Mouse (Mus musculus) mature B cell (primary cell): ENCODE measurements at regions not wholly inside any gene's neighbourhood (a gene's known extent, or its start where the extent isn't known, plus 50 kb on each side); places are given as distances from the start of the nearest gene placed in this dataset.

ENCODE experiments used
- in situ Hi-C: fragments of 300-500 bp; cut with MboI; formaldehyde crosslinking; loops from 2 replicates; pipeline ENCODE4 v1.14.3; 2019

- in situ Hi-C loops, result loop anchor here (25.0 kb wide), 1 partner anchor 289 kb away; the partner anchor contains the start of gene Fut8
These were observed 288.7 kb downstream of the Fut8 start for GRCm38 (mm10) chr12:77526581-77526980.

DNA sequence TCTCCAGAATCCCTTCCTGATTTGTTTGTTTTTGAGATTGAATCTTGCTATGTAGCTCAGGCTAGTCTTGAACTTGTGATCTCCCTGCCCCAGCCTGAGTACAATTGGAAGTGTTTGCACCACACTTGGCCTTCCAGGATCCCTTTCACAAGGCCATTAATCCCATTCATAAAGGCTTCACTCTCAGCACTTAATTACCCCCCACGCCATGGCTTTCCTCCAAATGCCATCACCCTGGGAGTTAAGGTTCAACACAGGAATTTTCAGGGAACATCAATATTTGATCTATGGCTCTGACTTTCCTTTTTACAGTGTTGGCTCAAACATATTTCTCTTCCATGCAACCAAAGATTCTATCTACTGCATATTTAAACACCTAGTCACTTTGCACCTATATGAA lies 289.6 kb downstream of the Fut8 start:
- in situ Hi-C loops, result loop anchor here (25.0 kb wide), 1 partner anchor 290 kb away; the partner anchor contains the start of gene Fut8

- in situ Hi-C loops, result loop anchor here (25.0 kb wide), 1 partner anchor 291 kb away; the partner anchor contains the start of gene Fut8
These were observed 290.3 kb downstream of the Fut8 start for GRCm38 (mm10) chr12:77527953-77528865.

GRCm38 (mm10) chr12:77528868-77529271 lies 290.9 kb downstream of the Fut8 start:
- in situ Hi-C loops, result loop anchor here (25.0 kb wide), 1 partner anchor 292 kb away; the partner anchor contains the start of gene Fut8

GRCm38 (mm10) chr12:77529414-77529813 lies 291.5 kb downstream of the Fut8 start:
- in situ Hi-C loops, result loop anchor here (25.0 kb wide), 1 partner anchor 292 kb away; the partner anchor contains the start of gene Fut8

- in situ Hi-C loops, result loop anchor here (25.0 kb wide), 1 partner anchor 293 kb away; the partner anchor contains the start of gene Fut8
These were observed 292.0 kb downstream of the Fut8 start for GRCm38 (mm10) chr12:77529955-77530354.

- in situ Hi-C loops, result loop anchor here (25.0 kb wide), 1 partner anchor 294 kb away; the partner anchor contains the start of gene Fut8
These were observed 293.4 kb downstream of the Fut8 start for GRCm38 (mm10) chr12:77531294-77531693.

DNA sequence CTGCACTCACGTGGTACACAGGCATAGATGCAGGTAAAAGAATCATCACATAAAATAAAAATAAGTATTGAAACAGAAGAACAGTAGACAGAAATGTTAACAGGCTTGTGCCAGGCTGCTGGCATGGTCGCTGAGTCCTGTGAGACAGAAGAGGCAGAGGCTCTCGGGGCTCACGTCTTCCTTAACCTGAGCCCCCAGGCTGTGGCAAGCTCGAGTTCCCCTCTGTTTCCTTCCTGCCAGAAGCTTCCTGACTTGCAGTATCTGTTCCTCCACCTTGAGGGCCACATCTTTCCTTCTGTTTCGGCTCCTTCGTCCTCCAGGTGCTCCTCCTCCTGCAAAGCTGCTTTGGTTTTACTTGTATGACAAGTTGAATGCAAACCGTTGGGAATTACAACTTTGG lies 294.6 kb downstream of the Fut8 start:
- in situ Hi-C loops, result loop anchor here (25.0 kb wide), 1 partner anchor 295 kb away; the partner anchor contains the start of gene Fut8

- in situ Hi-C loops, result loop anchor here (25.0 kb wide), 1 partner anchor 296 kb away; the partner anchor contains the start of gene Fut8
These were observed 295.7 kb downstream of the Fut8 start for GRCm38 (mm10) chr12:77533606-77534005.

- in situ Hi-C loops, result loop anchor here (25.0 kb wide), 1 partner anchor 297 kb away; the partner anchor contains the start of gene Fut8
These were observed 296.2 kb downstream of the Fut8 start for GRCm38 (mm10) chr12:77534079-77534478.

GRCm38 (mm10) chr12:77535147-77535546 lies 297.2 kb downstream of the Fut8 start:
- in situ Hi-C loops, result loop anchor here (25.0 kb wide), 1 partner anchor 298 kb away; the partner anchor contains the start of gene Fut8

GRCm38 (mm10) chr12:77537139-77537848 lies 299.4 kb downstream of the Fut8 start:
- in situ Hi-C loops, result loop anchor here (25.0 kb wide), 1 partner anchor 300 kb away; the partner anchor contains the start of gene Fut8

DNA sequence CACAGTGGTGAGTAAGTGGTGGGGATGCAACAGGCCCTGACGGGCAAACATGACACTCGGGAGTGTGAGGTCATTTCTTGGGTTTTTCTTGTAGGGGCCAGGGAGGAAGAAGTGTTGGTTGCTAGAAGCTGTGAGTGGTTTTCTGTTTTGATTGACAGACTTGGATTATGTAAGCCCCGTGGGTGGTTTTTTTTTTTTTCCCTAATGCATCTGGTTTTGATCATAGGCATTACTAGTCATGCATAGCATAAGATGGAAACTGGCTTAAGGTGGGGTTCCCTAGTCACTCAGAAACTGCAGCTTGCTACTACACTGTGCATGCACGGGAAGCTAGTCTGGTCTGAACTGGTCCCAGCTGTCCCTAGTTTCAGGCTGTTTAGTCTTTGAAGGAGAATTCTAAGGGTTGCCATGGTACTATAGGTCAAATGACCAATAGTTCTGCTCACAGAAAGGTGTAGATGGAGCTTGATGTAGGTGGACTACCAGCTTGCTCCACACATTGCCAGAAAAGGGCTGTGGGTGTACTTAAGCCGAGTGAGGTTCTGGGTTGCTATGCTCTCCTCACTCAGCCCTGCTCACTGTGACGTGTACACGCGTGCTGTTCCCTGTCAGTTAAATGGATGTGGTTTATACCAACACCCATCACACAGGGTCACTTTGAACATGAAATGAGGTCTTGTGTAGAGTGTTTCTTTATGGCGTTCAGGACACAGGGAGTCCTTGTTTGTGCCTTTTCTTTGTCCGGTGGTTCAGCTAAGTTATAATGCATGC lies 301.9 kb downstream of the Fut8 start:
- in situ Hi-C loops, result loop anchor here (25.0 kb wide), 1 partner anchor 303 kb away; the partner anchor contains the start of gene Fut8

DNA sequence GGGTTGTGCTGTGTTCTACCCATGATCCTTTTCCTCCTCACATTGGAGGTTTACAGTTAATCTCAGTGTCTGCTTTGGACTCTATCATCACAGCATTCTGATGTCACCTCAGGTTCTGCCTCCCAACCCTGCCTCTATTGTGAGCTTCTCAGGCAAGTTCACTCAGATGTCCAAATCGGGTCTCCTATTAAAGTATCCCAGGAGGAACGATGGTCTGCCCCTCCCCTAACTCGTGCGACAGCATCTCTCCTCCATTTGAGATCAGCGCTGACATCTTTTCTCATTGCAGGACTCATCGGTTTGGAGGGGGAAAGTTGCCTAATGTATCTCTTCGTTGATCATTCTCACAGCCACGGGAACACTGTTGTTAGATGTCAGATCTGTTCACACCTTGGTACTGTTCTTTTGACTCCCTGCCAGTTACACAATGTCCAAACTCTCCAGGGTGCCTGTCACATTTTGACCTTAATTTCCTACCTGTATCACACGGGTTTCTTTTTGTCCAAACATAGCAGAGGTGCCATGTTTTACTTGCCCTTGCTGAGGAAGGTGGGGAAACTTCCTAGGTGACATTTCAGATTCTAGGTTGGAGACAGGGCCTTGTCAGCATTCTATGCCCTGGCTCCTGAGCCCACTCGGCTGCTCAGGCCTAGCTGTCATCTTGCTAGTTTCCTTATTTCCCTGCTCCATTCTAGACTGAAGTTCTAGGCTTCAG lies 303.3 kb downstream of the Fut8 start:
- in situ Hi-C loops, result loop anchor here (25.0 kb wide), 1 partner anchor 304 kb away; the partner anchor contains the start of gene Fut8

- in situ Hi-C loops, result loop anchor here (25.0 kb wide), 1 partner anchor 305 kb away; the partner anchor contains the start of gene Fut8
These were observed 303.9 kb downstream of the Fut8 start for GRCm38 (mm10) chr12:77541826-77542225.

GRCm38 (mm10) chr12:77543651-77544050 lies 305.7 kb downstream of the Fut8 start:
- in situ Hi-C loops, result loop anchor here (25.0 kb wide), 1 partner anchor 306 kb away; the partner anchor contains the start of gene Fut8

- in situ Hi-C loops, result loop anchor here (25.0 kb wide), 1 partner anchor 309 kb away; the partner anchor contains the start of gene Fut8
These were observed 308.2 kb downstream of the Fut8 start for GRCm38 (mm10) chr12:77546165-77546564.

- in situ Hi-C loops, result no loop called here
These were observed 330.4 kb downstream of the Fut8 start for GRCm38 (mm10) chr12:77568286-77568685.

- in situ Hi-C loops, result no loop called here
These were observed 332.6 kb downstream of the Fut8 start for GRCm38 (mm10) chr12:77570501-77570900.

DNA sequence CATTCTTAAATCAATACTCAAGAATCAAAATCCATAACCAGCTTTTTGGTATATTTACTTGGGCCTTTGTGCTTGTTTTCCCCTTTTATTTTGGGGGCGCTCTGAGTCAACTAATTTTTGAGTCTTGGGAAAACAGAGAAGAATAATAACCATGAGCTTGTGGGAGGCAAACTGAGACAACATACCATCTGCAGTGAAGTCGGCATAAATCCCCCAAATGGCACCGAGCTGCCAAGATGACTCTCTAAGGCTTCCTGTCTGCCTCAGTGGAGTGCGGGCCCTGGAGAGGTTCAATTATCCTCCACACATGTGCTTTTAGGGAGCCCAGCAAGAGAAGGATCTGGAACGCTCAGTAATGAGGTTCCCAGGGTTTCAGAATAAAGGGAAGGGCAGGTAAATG lies 333.1 kb downstream of the Fut8 start:
- in situ Hi-C loops, result no loop called here
